Mouse (Mus musculus) adrenal gland (tissue): ENCODE results near the gene Slc16a7.

ENCODE experiments used
- intact Hi-C: fragments of 180-260 bp; cut with DNase I; formaldehyde crosslinking; loops from one replicate; pipeline ENCODE4 v1.15.1; 2025

Gene Slc16a7

DNA sequence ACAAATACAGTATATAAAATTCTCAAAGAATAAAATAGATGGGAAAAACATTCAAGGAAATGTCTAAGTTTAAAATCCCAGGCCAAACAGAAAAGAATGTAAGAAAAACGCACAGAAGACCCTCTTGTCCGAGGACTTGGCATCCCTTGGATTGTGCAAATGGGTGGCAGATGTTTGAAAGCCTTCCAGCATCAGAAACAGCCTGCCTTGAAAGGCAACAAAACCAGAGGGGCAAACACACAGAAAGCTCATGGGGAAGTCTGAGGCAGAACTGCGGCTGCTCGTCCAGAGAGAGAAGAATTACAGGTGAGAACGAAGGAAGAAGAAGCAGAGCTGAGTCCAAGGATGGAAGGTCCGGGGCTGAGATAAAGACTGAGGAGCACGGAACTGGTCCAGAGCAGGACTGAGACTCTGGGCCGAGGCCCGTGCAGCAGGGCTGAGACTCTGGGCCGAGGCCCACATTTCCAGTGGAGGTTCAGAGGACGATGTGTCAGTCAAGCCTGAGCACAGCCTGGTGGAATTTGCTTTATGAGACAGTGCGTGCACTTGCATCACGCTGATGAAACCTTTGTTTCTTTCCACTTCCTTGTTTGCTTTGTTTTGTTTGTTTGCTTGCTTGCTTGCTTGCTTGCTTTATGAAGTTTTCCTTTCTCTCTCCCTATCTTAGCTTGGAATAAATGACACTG lies 65.0 kb downstream of the Slc16a7 start:
- intact Hi-C loops = no loop called here

DNA sequence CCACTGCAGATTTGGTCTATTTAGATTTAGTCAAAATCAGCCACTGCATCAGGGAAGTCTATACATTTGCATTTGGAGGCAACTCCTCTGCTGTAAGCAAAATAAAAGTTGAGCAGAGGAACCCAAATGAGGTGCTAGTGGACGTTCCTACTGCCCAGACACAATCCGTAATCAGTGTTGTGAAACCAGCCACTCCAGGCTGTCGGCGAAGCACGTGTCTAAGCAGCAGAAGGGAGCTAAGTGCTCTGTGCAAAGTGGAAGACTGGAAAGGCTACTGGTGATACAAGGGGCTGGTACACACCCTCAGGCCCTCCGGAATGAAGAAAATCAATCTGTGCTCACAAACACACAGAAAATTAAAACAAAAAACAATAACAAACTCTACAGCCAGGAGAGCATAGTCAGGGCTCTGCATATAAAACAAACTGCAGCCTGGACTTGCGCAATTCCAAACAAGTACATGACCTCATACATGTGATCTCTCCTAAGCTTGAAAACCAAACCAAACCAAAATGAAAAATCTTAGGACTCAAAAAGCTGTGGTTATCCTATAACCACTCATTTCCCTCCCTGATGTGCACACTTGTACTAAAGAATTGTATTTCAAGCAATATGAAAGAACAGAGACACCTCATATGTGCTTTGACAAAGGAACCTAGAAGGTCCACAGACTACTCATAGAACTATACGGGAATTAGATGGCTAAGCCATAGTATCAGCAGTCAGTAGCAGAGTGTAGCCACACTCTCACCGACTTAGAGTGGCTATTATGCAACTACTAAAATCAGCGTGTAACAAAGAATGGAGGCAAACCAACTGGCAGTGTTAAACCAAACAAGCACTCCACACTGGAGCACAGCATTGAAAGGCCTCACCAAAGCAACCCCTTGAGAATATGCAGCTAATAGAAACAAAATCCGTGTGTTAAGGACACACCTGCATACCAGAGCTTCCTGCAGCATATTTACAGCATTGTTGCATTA lies 67.5 kb downstream of the Slc16a7 start:
- intact Hi-C loops = no loop called here

DNA sequence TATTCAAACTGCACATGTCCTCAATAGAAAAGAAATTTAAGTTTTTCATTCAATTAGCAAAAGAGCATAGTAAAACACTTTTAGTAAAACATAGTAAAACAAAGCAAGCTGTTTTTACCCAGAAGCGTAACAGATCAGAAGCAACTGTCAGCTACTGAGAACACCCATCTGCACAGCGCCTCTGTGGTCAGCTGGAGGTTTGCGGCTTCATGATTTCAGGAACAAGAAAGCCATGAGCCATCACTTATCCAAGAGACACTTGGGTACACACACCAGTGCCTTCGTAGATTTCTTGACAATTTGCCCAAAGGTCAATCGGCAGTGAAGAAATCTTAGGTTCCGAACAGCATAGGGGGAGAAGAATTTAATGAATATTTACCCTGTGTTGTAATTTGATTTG lies 71.9 kb downstream of the Slc16a7 start:
- intact Hi-C loops = no loop called here

DNA sequence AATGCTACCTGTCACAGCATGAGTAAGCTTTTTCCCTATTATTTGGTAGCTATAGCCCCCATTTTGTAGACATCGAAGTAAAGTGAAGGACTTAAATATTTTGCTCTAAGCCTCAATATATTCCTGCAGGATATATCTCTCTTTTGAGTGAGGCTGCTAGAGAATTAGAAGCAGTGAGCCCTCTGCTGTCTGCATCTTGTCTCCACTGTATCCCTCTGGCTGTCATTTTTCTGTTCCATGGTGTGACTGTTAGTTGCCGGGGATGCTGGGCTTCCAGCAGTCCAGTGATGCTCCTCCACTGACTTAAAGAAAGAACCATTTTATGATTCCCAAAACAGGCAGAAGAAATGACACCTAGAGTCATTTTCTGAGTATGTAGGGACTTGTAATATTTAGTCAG lies 78.4 kb downstream of the Slc16a7 start:
- intact Hi-C loops = no loop called here

DNA sequence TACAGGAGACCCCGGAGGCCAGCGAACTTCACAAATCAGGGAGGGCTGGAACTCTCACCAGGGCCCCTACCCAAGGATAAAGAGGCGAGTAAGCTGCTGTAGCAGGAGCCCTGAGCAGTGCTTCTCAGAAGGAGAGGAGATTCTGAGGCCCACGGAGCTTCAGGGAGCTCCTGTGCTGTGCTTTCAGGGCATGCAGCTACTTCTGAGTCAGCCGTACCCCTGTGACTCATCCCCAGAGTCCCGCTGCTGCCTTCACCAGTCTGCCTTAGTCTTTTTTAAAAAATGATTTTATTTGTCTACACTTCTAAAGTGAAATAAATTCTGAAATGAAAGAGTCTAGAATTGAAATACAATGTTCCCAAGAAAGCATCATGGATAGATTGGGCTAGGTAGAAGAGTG lies 91.2 kb downstream of the Slc16a7 start:
- intact Hi-C loops = no loop called here

DNA sequence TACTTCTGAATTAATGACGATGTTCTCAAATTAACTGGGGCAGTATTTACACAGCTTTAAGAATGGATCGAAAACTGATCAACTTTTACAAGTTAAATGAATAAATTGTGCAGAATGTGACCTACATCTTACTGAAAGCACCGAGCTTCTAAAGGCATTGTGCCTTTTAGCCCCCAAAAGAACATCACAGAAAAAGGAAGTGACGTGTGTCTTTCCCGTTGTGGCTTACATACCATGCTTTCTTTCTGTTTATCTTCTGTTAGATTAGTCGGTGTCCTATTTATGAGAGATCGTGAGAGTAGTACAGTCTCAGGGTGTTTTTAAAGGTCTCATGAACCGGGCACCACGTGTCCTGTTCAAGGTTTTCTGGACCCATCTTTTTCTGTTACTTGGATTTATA lies 98.9 kb downstream of the Slc16a7 start:
- intact Hi-C loops = no loop called here

DNA sequence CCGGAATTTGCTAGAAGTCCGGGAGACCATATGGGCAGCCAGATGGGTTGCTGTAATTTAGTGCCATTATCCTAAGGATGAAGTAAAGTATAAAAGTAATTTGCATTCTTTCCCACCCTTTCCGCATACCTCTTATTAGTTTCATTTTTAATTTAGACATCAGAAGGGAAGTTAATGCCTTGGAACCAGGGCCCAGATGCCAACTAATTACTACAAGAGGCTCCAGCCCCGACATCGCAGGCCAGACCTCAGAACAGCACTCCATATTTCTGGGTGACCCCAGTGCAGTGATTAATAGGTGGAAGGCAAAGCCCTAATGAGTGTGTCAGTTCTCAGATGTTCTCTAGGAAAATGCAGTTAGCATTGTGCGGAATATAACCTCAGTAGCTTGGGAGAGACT lies 100.7 kb downstream of the Slc16a7 start:
- intact Hi-C loops = no loop called here

DNA sequence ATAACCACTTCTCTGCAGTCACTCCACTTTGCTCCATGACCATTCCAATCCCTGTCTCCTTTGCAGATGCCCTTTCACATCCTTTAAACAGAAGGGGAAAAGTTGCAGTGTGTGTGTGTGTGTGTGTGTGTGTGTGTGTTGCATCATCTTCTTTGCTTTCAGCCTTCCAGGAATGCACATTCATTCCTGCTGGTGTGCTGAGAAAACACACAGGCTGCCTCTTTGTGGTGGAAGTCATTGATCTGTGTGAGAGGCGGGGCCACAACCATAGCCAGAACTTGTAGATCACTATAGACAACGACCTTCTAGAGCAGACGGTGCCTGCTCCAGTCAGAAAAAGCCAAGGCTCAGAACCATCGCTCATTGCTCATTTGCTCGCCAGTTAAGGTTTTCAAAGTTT lies 103.9 kb downstream of the Slc16a7 start:
- intact Hi-C loops = no loop called here

DNA sequence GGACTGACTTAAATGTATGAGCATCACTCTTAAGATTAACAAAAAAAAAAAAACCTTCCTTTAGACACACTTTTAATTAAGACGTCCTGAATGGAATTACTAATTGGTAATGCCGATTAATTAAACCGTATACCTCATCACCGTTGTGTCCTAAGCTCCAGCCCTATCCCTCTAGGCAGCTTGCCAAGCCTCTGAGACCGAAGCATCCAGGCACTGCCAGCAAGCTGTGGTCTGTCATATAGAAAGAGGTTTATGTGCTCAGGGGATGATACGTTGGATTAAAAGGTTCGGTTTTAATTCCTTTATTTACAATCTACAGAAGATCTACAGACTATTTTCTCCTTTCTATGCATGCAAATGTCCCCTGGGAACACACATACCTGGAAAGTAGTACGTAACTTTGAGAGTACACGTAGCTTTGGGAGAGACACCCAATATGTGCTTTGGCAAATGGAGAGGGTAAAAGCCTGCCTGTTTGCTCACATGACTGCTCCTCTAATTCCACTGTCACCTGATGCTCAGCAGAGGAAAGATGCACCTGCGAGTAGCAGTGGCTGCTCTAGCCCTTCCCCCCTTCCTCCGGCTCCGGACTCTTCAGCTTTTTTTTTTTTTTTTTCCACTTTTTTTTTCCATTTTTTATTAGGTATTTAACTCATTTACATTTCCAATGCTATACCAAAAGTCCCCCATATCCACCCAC lies 114.0 kb downstream of the Slc16a7 start:
- intact Hi-C loops = no loop called here

DNA sequence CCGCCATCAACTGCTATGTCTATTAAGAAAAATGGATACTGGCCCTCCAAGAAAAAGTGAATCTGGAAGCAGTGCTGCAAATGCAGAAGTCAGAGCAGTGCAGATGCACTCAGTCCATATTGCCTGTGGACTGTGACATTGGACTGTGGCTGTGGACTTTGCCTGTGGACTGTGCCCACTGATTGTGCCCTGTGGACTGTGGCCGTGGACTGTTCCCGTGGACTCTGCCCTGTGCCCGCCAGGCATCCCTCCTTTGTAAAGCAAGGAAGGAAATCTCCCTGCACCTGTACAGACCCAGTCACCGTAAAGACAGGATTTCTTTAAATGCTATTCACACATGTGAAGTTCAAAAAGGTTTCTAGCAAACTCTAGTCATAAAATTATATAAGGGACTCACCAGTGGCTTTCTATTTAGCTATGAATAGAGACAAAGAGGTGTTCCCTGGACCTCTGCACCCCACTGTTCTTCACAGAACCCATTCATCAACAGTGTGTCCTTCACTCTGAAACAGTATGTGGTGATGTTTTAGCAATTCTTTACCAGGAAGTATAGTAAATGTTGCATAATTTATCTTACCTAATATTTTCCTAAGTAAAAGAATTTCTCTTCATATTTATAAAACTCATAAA lies 114.6 kb downstream of the Slc16a7 start:
- intact Hi-C loops = no loop called here

DNA sequence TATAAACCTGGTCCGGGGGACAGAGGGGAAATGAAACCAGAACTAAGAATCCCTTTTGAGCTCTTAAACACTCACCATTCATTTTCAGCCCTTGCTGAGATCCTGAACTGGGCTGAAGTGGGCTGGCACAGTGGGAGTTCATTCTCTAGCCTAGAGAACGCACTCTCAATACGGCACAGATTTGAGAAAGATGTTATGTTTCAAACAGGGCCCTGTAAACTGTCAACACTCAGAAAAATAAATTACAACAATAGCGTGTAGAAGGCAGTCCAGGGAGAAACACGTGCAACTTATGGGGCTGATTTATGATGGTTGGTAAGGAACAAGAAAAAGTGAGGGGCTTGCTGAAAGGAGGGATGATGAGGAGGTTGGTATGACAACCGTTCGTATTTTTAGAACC lies 115.5 kb downstream of the Slc16a7 start:
- intact Hi-C loops = no loop called here

DNA sequence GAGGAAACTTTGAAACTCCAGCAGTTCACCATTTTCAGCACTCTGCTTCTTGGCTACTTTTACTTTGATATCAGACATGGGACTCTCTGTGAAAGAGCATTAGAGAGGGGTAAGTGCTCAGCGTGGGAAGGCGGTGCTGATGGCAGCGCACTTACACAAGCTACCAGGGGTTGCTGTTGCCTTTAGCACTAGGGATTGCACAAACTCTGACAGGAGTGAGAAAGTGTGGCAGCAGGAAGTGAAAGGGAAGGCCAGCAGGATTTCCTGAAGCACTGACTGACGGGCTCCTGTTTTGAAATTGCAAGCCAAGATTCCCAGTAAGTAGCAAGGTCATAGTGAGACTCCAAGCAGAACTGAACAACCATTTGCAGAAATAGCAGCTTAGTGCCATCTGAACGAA lies 117.8 kb downstream of the Slc16a7 start:
- intact Hi-C loops = no loop called here

DNA sequence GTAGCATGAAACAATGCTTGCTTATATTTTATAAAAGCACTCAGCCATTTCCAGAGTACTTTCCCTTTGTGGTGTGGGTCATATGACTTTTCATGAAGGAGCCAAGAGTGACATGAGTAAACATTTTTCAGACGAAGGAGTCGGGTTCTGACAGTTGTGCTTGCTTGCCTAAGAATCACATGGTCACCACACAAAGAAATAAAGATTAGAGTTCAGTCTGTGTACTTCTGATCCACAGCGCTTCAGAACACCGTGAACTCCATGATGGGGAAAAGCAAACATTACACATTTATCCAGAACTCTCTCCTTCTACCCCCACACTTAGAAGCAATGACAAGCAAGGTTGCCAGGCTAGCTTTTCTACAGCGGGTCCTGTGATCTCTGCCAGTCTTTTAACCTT lies 119.0 kb downstream of the Slc16a7 start:
- intact Hi-C loops = no loop called here

DNA sequence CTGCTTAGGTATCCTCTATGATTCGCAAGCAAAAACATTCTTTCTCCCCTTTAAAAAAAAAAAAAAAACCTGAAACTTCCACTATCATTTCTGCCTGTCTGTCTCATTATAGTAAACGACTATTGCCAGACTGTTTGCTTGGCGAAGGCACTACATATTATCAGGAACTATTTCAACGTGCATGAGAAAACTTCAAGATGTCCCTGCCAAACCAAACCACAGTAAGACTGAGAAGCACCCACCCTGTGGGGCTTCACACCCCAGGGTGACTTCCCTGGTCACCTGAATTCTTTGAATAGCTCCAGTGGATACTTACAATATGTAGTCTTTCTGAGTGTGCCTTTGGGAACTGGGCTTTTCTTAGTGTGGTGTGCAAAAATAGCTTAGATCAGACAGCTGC lies 122.9 kb downstream of the Slc16a7 start:
- intact Hi-C loops = loop anchor here (2.0 kb wide), 1 partner anchor 232 kb away; no protein-coding TSS in a partner anchor

DNA sequence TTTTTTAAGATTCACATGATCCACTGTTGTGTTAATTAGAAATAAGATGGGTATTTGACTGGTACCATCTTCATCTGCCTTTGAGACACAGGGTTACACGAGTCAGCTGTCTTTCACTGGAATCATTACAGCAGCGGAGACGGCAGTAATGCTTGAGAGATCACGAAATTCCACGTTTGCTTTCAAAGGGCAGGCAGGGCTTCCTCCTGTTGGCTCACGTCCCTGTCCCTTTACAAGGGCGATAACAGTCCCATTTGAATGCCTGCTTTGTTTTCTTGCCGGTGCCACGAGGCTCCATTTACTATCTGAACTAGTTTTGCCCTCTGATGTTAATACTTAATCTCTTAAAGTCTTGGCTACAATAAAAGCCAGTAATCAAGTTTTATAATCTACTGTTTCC lies 123.4 kb downstream of the Slc16a7 start:
- intact Hi-C loops = loop anchor here (2.0 kb wide), 2 partner anchors 233 to 273 kb away; no protein-coding TSS in a partner anchor

DNA sequence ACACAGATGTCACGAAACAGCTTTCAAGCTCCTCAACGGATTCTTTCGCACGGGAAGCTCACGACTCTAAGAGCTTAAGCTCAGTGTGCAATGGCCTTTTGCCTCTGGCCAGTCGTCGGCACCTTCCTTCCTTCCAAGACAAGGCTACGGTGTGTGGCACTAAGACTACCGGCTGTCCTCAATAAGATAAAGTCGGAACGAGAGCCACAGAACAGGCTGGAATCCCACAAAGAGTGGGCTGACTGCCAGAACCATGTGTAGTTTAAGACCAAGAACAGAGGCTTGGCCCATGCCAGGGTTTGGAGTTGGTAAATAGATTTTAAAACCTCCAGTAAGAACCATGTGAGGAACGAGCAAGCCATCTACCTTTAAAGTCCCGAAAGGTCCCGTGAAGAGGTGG lies 123.8 kb downstream of the Slc16a7 start:
- intact Hi-C loops = loop anchor here (2.0 kb wide), 1 partner anchor 273 kb away; no protein-coding TSS in a partner anchor

DNA sequence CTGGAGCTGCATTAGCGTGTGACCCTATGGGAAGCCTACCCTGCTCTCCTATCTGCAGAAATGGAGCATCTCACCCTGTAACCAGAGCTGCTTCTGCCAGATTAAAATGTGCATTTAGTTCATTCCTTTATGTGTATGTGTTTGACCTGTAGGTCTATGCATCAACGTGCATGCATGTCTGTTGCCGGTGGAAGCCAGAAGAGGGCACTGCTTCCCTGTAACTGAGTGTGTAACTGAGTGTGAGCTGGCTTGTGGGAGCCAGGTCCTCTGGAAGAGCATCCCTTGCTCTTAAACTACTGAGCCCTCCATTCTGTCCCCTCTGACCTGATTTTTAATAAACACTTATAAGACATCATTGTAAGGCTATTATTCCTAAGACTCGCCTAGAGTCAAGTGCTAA lies 124.3 kb downstream of the Slc16a7 start:
- intact Hi-C loops = loop anchor here (2.0 kb wide), 1 partner anchor 274 kb away; no protein-coding TSS in a partner anchor

DNA sequence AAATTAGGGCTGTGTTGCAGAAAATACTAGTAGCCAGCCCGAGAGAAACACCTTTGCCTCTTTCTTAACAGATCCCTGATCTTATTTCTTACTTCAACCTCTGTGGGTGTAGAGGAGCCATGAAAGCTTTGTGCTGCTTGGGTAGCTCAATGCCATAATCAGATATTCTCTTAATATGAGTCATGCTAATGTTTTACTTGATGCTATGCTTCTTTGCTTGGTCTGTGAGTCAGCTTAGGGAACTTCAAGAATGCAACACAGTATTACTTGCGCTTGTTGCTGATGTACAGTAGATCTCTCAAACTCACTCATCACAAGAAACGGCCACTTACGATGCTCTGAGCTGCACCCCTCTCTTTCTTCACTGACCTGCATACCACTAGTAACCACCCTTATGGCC lies 133.4 kb downstream of the Slc16a7 start:
- intact Hi-C loops = no loop called here

DNA sequence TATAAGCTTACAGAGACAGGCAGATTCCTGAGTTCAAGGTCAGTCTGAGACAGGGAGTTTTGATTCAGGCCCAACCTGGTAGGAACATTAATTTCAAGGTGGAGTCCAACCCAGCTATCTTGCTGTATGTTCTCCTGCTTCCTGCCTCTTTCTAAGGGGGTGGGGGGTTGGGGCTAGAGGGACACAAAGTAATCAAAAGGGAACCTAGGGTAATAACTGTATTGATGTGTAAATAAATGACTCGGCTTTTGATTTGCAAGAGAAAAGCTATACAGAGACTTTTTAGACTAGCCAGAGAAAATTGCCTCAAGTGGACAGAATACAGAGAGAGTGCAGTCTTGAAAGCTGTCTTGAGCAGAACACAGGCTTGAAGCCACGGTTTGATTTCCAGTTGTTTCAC lies 174.7 kb downstream of the Slc16a7 start:
- intact Hi-C loops = no loop called here

DNA sequence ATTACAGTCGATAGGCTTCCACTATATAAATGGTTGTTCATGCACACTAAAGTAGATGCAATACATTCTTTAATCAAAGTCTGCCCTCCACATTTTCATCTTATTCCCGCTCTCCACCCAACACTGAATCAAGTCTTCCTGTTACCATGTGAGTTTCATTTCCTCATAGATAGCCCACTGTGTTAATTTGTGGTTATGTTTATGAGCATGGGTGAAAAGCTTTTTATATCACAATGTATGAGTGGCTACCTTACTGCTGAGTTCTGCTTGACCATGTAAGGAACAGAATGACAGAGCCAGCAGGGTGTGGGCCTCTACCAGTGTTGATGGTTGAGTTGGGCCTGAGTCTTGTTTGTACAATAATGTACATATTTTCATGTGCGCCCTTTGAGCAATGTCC lies 175.5 kb downstream of the Slc16a7 start:
- intact Hi-C loops = no loop called here

DNA sequence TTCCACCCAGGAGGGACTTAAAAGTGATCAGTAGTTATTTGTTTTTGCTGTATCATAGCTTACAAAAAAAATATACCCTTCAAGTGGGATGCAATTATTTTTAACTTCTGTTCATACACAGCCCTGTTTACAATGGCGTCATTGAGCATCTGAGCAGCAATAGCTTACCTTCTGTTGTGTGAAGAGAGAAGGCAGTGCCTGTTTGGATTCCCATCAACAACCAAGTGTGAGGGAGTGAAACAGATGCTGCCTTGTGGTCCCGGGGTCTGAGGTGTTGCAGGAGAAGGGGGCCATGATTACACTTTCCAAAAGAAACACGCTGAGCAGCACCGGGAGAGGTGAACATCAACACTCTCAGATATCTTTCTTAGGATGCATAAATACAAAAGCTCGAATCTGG lies 201.7 kb downstream of the Slc16a7 start:
- intact Hi-C loops = no loop called here
